ENCODE assay signal across 8 mouse cellular contexts in the genomic region with DNA sequence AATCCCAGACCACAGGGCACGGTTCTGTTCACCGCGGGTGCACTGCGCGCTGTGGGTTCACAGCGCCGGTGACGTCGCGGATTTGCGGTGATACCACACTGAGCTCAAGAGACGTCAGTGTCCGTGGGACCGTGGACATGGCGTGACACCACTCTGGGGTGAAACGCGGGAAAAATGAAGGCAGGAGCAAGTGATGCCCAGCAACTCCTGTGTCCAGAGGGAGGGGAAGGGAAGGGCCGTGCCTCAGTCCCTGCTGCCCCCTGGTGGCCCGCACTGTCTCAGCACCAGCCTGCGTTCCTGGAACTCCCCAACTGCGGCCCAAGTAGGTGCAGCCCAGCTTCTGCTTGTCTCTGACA. TPM values are rescaled to one million over a fixed set of nuclear protein-coding genes. Genes with fewer than 3 reads are reported as not detected.
DNase-seq lines count a peak whose midpoint lies in the region; ATAC-seq lines count a peak whose summit lies in the region.

No protein-coding gene starts in this region.

- peak; percentile 86 for DNase-seq in 3134 (ENCODE audit: extremely low read depth, insufficient read length, low spot score)
- peak; percentile 87 to 88 for DNase-seq in adrenal gland, postnatal 4 days (ENCODE audit: low spot score in 2 of 2)
- DNase-seq in heart, adult 8-10 months (ENCODE audit: low spot score) = peak; percentile 89
- peak; percentile 67 to 87 for DNase-seq in kidney, adult 8-10 months
- peak; percentile 80 to 90 for DNase-seq in spleen, adult 18-20 months

- peak overlapping the region; percentile 65 for H3K9ac ChIP-seq in embryonic facial prominence, embryonic 13.5 days
- H3K9ac ChIP-seq in limb, embryonic 12.5 days (replicated peaks) = peak overlapping the region; percentile 48
- peak overlapping the region; percentile 39 for H3K9ac ChIP-seq in midbrain, embryonic 15.5 days

- H3K9me3 ChIP-seq in embryonic facial prominence, embryonic 13.5 days = no peaks in the 10 kb centered on the region
- peaks cover 1% of the 10 kb centered on the region; the same call in 1 of the 2 replicates for H3K9me3 ChIP-seq in limb, embryonic 12.5 days
- no peaks in the 10 kb centered on the region for H3K9me3 ChIP-seq in midbrain, embryonic 15.5 days

- peak overlapping the region; percentile 40 for H3K4me3 ChIP-seq in embryonic facial prominence, embryonic 13.5 days
- peak overlapping the region; percentile 40 for H3K4me3 ChIP-seq in limb, embryonic 12.5 days (replicated peaks)
- H3K4me3 ChIP-seq in midbrain, embryonic 15.5 days = peak overlapping the region; percentile 42

- H3K27ac ChIP-seq in embryonic facial prominence, embryonic 13.5 days = no peak overlapping the region
- H3K27ac ChIP-seq in limb, embryonic 12.5 days = peak overlapping the region; percentile 4; the same call in 1 of the 2 replicates
- no peak overlapping the region for H3K27ac ChIP-seq in midbrain, embryonic 15.5 days

- H3K36me3 ChIP-seq in embryonic facial prominence, embryonic 13.5 days = peaks cover 2% of the 10 kb centered on the region
- H3K36me3 ChIP-seq in limb, embryonic 12.5 days = no peaks in the 10 kb centered on the region
- no peaks in the 10 kb centered on the region for H3K36me3 ChIP-seq in midbrain, embryonic 15.5 days (replicated peaks)

- peak overlapping the region; percentile 81 for H3K4me2 ChIP-seq in embryonic facial prominence, embryonic 13.5 days
- H3K4me2 ChIP-seq in limb, embryonic 12.5 days = peak overlapping the region; percentile 84
- peak overlapping the region; percentile 91 for H3K4me2 ChIP-seq in midbrain, embryonic 15.5 days

- ATAC-seq in embryonic facial prominence, embryonic 13.5 days (ENCODE audit: insufficient number of reproducible peaks, insufficient read depth, low FRiP score, low TSS enrichment, low read depth) = peak; percentile 45; the same call in 1 of the 2 replicates
- peak; percentile 79 for ATAC-seq in limb, embryonic 12.5 days (ENCODE audit: insufficient number of reproducible peaks, insufficient read depth, low FRiP score, low TSS enrichment, low read depth)
- ATAC-seq in midbrain, embryonic 15.5 days (replicated peaks) = peak; percentile 87

- 4% methylated on average over 21 of the region's 21 CpGs for WGBS in embryonic facial prominence, embryonic 13.5 days
- 2% methylated on average over 21 of the region's 21 CpGs for WGBS in limb, embryonic 12.5 days
- 2% methylated on average over 21 of the region's 21 CpGs for WGBS in midbrain, embryonic 15.5 days

- H3K27me3 ChIP-seq in embryonic facial prominence, embryonic 13.5 days = peaks cover 4% of the 10 kb centered on the region; the same call in 1 of the 2 replicates
- no peaks in the 10 kb centered on the region for H3K27me3 ChIP-seq in limb, embryonic 12.5 days
- H3K27me3 ChIP-seq in midbrain, embryonic 15.5 days (replicated peaks) = no peaks in the 10 kb centered on the region

- H3K4me1 ChIP-seq in embryonic facial prominence, embryonic 13.5 days = peaks cover 12% of the 10 kb centered on the region
- peaks cover 10% of the 10 kb centered on the region for H3K4me1 ChIP-seq in limb, embryonic 12.5 days (replicated peaks)
- H3K4me1 ChIP-seq in midbrain, embryonic 15.5 days = peaks cover 8% of the 10 kb centered on the region; the same call in 1 of the 2 replicates

RNA-seq across cellular contexts. Expression of gene Il21r, which starts 21.9 kb away (rescaled TPM):
- under 1 TPM; 0.76 TPM for total RNA-seq in adrenal gland, postnatal 4 days (2021)
- polyA plus RNA-seq in embryonic facial prominence, embryonic 13.5 days (2015; fragmentation: Nextera tagmentation; extraction: Ambion mirVana) = 0.67 and 0.81 TPM in 2 replicates
- total RNA-seq in heart, adult 8-10 months (2022) = under 1 TPM; 0.19 to 0.69 (median 0.33) TPM
- 0.20 and 0.54 TPM in 2 replicates for polyA plus RNA-seq in limb, embryonic 12.5 days (2016; fragmentation: Nextera tagmentation; extraction: Ambion mirVana)
- polyA plus RNA-seq in midbrain, embryonic 15.5 days (2015; fragmentation: Nextera tagmentation; extraction: Ambion mirVana) = 0.39 and 0.41 TPM in 2 replicates

RNA-seq across cellular contexts. Expression of gene Il4ra, which starts 29.4 kb away (rescaled TPM):
- total RNA-seq in adrenal gland, postnatal 4 days (2021) = 10 to 100 TPM; 84.9 TPM
- 7.0 and 7.7 TPM in 2 replicates for polyA plus RNA-seq in embryonic facial prominence, embryonic 13.5 days (2015; fragmentation: Nextera tagmentation; extraction: Ambion mirVana)
- 10 to 100 TPM; 11.1 to 16.8 (median 13.5) TPM for total RNA-seq in heart, adult 8-10 months (2022)
- polyA plus RNA-seq in limb, embryonic 12.5 days (2016; fragmentation: Nextera tagmentation; extraction: Ambion mirVana) = 4.6 and 4.8 TPM in 2 replicates
- polyA plus RNA-seq in midbrain, embryonic 15.5 days (2015; fragmentation: Nextera tagmentation; extraction: Ambion mirVana) = 5.4 and 5.9 TPM in 2 replicates
